Mouse (Mus musculus): ENCODE results near the gene Frk. TPM values are rescaled to one million over a fixed set of nuclear protein-coding genes. Genes with fewer than 3 reads are reported as not detected.

Frk gene
- total and polyA plus RNA-seq, 3 experiments, result not detected

DNA sequence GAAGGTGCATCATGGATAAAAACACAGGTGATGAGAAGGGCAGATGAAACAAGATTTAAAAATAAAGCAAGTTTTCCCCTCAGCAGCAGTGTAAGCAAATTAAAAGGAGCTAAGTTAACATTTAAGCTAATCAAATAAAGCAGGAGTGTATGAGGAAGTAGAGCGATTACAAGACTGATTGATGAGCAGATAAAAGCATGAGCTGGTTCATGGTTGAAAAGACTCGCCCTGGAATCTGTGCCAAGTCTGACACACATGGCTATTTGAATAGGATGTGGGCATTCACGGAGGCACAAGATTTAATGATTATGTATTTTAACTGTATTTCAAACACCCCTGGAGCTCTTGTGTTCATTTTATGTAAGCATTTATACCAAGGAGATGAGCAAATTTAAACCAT, 28.0 kb downstream of the Frk start:
- Histone ChIP-seq H3K4me1 (ENCODE audit: insufficient read depth, low read depth, low read length) (no peaks in the 10 kb centered on the region), H3K36me3 (replicated peaks) (no peaks in the 10 kb centered on the region), H3K9me3 (replicated peaks) (no peaks in the 10 kb centered on the region), H3K4me3 (ENCODE audit: low read depth, low read length) (no peak overlapping the region), H3K27me3 (ENCODE audit: insufficient read depth, low read length) (0 out of 2 replicates have a peak, but pooled peaks cover 2% of the 10 kb centered on the region)
- DNase-seq (ENCODE audit: low spot score) (no peak), ATAC-seq (ENCODE audit: extremely low read depth, insufficient number of reproducible peaks, low FRiP score, poor library complexity, severe bottlenecking) (0 out of 2 replicates have a peak, but pooled peaks have one; percentile 8)
- no peak for TF ChIP-seq GATA2 (IDR thresholded peaks at IDR 0.05; ENCODE audit: borderline replicate concordance, low read depth, low read length)
- no peak for TF ChIP-seq CTCF (IDR thresholded peaks at IDR 0.05; ENCODE audit: low read depth, low read length)
- TF ChIP-seq TAL1 (conservative IDR thresholded peaks at IDR 0.05; ENCODE audit: low read depth, low read length), result no peak
- no peak for TF ChIP-seq POLR2AphosphoS5 (IDR thresholded peaks at IDR 0.05; ENCODE audit: insufficient replicate concordance, low read depth, low read length)
- TF ChIP-seq GATA1 (IDR thresholded peaks at IDR 0.05; ENCODE audit: borderline replicate concordance, low read length), result no peak

DNA sequence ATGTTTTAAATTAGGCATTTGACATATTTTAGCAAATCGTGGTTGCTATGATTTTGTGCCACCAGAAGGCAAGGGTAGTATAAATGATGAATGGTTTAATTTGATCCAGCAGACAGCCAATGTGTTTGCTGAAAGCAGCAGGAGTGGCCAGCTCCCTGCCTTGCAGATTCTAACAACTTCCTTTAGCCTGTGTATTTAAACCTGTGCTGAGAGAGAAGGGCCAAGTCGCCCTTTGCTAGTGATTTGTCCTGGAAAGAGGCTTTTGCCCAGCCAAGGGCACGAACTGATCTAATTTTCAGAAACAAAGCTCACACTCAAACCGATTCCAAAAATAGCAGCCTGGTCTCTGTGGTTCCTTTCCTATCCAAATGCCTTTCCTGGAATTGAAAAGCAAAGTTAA, 29.4 kb downstream of the Frk start:
- Histone ChIP-seq H3K4me1 (ENCODE audit: insufficient read depth, low read depth, low read length) (no peaks in the 10 kb centered on the region), H3K4me3 (ENCODE audit: low read depth, low read length) (no peak overlapping the region), H3K36me3 (replicated peaks) (no peaks in the 10 kb centered on the region), H3K27me3 (ENCODE audit: insufficient read depth, low read length) (0 out of 2 replicates have a peak, but pooled peaks cover 2% of the 10 kb centered on the region), H3K9me3 (replicated peaks) (no peaks in the 10 kb centered on the region)
- ATAC-seq (ENCODE audit: extremely low read depth, insufficient number of reproducible peaks, low FRiP score, poor library complexity, severe bottlenecking) (no peak), DNase-seq (ENCODE audit: low spot score) (no peak)
- TF ChIP-seq TAL1 (conservative IDR thresholded peaks at IDR 0.05; ENCODE audit: low read depth, low read length), result no peak
- no peak for TF ChIP-seq POLR2AphosphoS5 (IDR thresholded peaks at IDR 0.05; ENCODE audit: insufficient replicate concordance, low read depth, low read length)
- TF ChIP-seq GATA2 (IDR thresholded peaks at IDR 0.05; ENCODE audit: borderline replicate concordance, low read depth, low read length), result no peak
- no peak for TF ChIP-seq GATA1 (IDR thresholded peaks at IDR 0.05; ENCODE audit: borderline replicate concordance, low read length)
- no peak for TF ChIP-seq CTCF (IDR thresholded peaks at IDR 0.05; ENCODE audit: low read depth, low read length)

DNA sequence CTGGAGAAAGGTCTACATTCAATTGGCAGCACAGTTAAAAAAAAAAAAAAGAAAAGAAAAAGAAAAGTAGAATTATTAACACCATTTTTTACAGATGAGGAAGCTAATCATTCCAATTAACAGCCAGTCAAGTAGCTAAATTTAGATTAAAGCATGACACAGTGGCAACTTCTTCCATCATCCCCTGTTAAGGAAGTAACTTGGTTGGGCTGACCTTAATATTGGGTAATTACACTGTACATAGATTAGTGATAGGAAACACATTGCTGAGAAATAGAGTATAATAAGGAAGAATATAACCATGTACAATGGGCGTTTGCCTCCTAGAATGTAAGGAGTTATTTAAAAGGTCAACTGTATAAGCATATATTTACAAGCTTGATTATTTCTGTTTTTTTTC, 42.4 kb downstream of the Frk start:
- no peaks in the 10 kb centered on the region for H3K27me3 ChIP-seq (ENCODE audit: insufficient read depth, low read length)
- no peak for TF ChIP-seq POLR2AphosphoS5 (IDR thresholded peaks at IDR 0.05; ENCODE audit: insufficient replicate concordance, low read depth, low read length)
- H3K9me3 ChIP-seq (replicated peaks), result no peaks in the 10 kb centered on the region
- no peak for DNase-seq (ENCODE audit: low spot score)
- no peaks in the 10 kb centered on the region for H3K36me3 ChIP-seq (replicated peaks)
- no peak for ATAC-seq (ENCODE audit: extremely low read depth, insufficient number of reproducible peaks, low FRiP score, poor library complexity, severe bottlenecking)
- H3K4me1 ChIP-seq (ENCODE audit: insufficient read depth, low read depth, low read length), result no peaks in the 10 kb centered on the region
- H3K4me3 ChIP-seq (ENCODE audit: low read depth, low read length), result no peak overlapping the region

DNA sequence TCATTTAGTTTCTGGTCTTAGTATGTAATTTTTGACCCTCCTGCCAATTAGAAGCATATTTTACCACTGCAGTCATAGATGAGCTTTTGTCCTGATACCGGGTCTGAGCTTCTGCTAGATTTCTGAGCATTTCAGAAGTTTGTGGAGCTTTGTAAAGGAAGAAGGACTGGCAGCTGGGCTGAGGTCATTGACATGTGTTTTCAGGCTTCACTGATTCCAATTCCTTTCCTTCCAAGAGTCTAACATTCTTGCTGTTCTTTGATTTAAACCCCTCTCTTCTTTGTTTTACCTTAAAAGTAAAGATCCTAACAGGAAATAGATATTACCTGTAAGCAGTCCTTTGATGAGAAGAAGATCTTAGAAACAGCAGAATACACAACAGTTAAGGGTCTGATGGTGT, 48.6 kb downstream of the Frk start:
- ATAC-seq (ENCODE audit: extremely low read depth, insufficient number of reproducible peaks, low FRiP score, poor library complexity, severe bottlenecking) (no peak), DNase-seq (ENCODE audit: low spot score) (no peak)
- H3K4me1 ChIP-seq (ENCODE audit: insufficient read depth, low read depth, low read length), result no peaks in the 10 kb centered on the region
- H3K9me3 ChIP-seq (replicated peaks), result no peaks in the 10 kb centered on the region
- H3K36me3 ChIP-seq (replicated peaks), result no peaks in the 10 kb centered on the region
- no peak for TF ChIP-seq CTCF (IDR thresholded peaks at IDR 0.05; ENCODE audit: low read depth, low read length)
- no peak for TF ChIP-seq GATA1 (IDR thresholded peaks at IDR 0.05; ENCODE audit: borderline replicate concordance, low read length)
- no peak for TF ChIP-seq POLR2AphosphoS5 (IDR thresholded peaks at IDR 0.05; ENCODE audit: insufficient replicate concordance, low read depth, low read length)
- TF ChIP-seq GATA2 (IDR thresholded peaks at IDR 0.05; ENCODE audit: borderline replicate concordance, low read depth, low read length), result no peak
- TF ChIP-seq TAL1 (conservative IDR thresholded peaks at IDR 0.05; ENCODE audit: low read depth, low read length), result no peak
- no peak overlapping the region for H3K4me3 ChIP-seq (ENCODE audit: low read depth, low read length)
- H3K27me3 ChIP-seq (ENCODE audit: insufficient read depth, low read length), result no peaks in the 10 kb centered on the region

DNA sequence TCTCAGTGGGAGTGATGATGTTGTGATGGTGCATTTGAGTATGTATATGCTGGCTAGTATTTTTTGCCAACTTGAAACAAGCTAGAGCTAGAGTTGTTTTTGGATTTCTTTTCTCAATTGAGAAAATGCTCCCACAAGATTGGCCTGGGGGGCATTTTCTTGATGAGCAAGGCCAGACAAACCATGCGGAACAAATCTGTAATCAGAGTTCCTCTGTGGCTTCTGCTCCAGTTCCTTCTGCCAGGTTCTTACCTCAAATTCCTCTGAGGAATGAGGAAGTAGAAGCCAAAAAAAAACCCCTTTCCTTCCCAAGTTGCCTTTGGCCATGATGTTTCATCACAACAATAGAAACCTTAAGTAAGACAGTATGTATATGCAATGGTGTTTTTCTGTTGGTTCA, 49.3 kb downstream of the Frk start:
- H3K9me3 ChIP-seq (replicated peaks), result no peaks in the 10 kb centered on the region
- no peaks in the 10 kb centered on the region for H3K4me1 ChIP-seq (ENCODE audit: insufficient read depth, low read depth, low read length)
- no peaks in the 10 kb centered on the region for H3K36me3 ChIP-seq (replicated peaks)
- TF ChIP-seq POLR2AphosphoS5 (IDR thresholded peaks at IDR 0.05; ENCODE audit: insufficient replicate concordance, low read depth, low read length), result no peak
- TF ChIP-seq GATA1 (IDR thresholded peaks at IDR 0.05; ENCODE audit: borderline replicate concordance, low read length), result no peak
- TF ChIP-seq CTCF (IDR thresholded peaks at IDR 0.05; ENCODE audit: low read depth, low read length), result no peak
- TF ChIP-seq GATA2 (IDR thresholded peaks at IDR 0.05; ENCODE audit: borderline replicate concordance, low read depth, low read length), result no peak
- TF ChIP-seq TAL1 (conservative IDR thresholded peaks at IDR 0.05; ENCODE audit: low read depth, low read length), result no peak
- no peak overlapping the region for H3K4me3 ChIP-seq (ENCODE audit: low read depth, low read length)
- DNase-seq (ENCODE audit: low spot score) (no peak), ATAC-seq (ENCODE audit: extremely low read depth, insufficient number of reproducible peaks, low FRiP score, poor library complexity, severe bottlenecking) (no peak)
- H3K27me3 ChIP-seq (ENCODE audit: insufficient read depth, low read length), result no peaks in the 10 kb centered on the region

DNA sequence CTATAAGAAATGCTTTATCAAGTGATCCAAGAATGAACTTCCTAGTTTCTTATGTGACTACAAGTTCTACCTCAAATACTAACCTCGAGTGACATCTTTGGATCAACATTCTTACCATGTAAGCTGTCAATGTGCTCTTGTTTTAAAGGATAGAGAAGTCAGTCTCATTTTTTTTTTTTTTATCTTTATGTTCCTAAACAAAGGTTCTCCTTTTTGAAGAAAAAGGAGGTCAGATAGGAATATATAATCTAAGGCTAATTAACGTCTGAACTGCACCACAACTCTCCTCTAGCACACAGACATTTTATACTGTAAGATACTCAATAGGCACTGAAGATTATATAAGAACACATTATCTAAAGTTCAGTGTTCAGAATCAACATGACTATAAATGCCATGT, 57.5 kb downstream of the Frk start:
- Histone ChIP-seq H3K4me3 (ENCODE audit: low read depth, low read length) (no peak overlapping the region), H3K4me1 (ENCODE audit: insufficient read depth, low read depth, low read length) (no peaks in the 10 kb centered on the region), H3K9me3 (replicated peaks) (no peaks in the 10 kb centered on the region), H3K27me3 (ENCODE audit: insufficient read depth, low read length) (no peaks in the 10 kb centered on the region), H3K36me3 (replicated peaks) (no peaks in the 10 kb centered on the region)
- TF ChIP-seq GATA1 (IDR thresholded peaks at IDR 0.05; ENCODE audit: borderline replicate concordance, low read length) (no peak), GATA2 (IDR thresholded peaks at IDR 0.05; ENCODE audit: borderline replicate concordance, low read depth, low read length) (no peak), CTCF (IDR thresholded peaks at IDR 0.05; ENCODE audit: low read depth, low read length) (no peak), POLR2AphosphoS5 (IDR thresholded peaks at IDR 0.05; ENCODE audit: insufficient replicate concordance, low read depth, low read length) (no peak), TAL1 (conservative IDR thresholded peaks at IDR 0.05; ENCODE audit: low read depth, low read length) (no peak)
- ATAC-seq (ENCODE audit: extremely low read depth, insufficient number of reproducible peaks, low FRiP score, poor library complexity, severe bottlenecking), result no peak
- DNase-seq (ENCODE audit: low spot score), result no peak

All from G1E (cell line).